ENCODE assay signal across 8 mouse cellular contexts in genomic region chr2:152398691-152399090, GRCm38 (mm10). TPM values are rescaled to one million over a fixed set of nuclear protein-coding genes. Genes with fewer than 3 reads are reported as not detected.
A peak's percentile ranks its signal among the peaks of the same experiment; 100 is the strongest.
DNase-seq lines count a peak whose midpoint lies in the region; ATAC-seq and TF ChIP-seq lines count a peak whose summit lies in the region.

No protein-coding gene starts in this region.

- H3K9ac ChIP-seq in hindbrain, embryonic 14.5 days = peak overlapping the region; percentile 96

- peaks cover 36% of the 10 kb centered on the region for H3K4me1 ChIP-seq in hindbrain, embryonic 14.5 days (replicated peaks; ENCODE audit: control insufficient read depth, insufficient read depth, low read length)

- H3K4me2 ChIP-seq in hindbrain, embryonic 14.5 days (replicated peaks) = peak overlapping the region; percentile 96

- H3K27me3 ChIP-seq in Patski = no peaks in the 10 kb centered on the region
- H3K27me3 ChIP-seq in hindbrain, embryonic 14.5 days (ENCODE audit: control insufficient read depth, insufficient read depth, low read length) = no peaks in the 10 kb centered on the region

- H3K27ac ChIP-seq in hindbrain, embryonic 14.5 days = peak overlapping the region; percentile 100

- WGBS in hindbrain, embryonic 14.5 days = under 1% methylated on average over 38 of the region's 38 CpGs

- POLR2A ChIA-PET in Patski (lab: Charles Lee) = interaction anchor here (1.0 to 1.3 kb wide), 2 partner anchors 12 to 15 kb away, joined by 3 read pairs; no protein-coding TSS in a partner anchor

- no peak for TF ChIP-seq CTCF in Patski (IDR thresholded peaks at IDR 0.05)

- H3K4me3 ChIP-seq in hindbrain, embryonic 14.5 days (replicated peaks; ENCODE audit: low read length) = peak overlapping the region; percentile 97

- ATAC-seq in Patski = peak; percentile 50
- ATAC-seq in hindbrain, embryonic 14.5 days (ENCODE audit: low FRiP score) = peak; percentile 78

- in situ Hi-C loops in Patski (cut with MboI; ENCODE audit: low pct_unique_long_range_greater_than_20kb) = no loop called here

- CTCF ChIA-PET in Patski (lab: Charles Lee) = no interaction called here

- DNase-seq in Patski (ENCODE audit: low read depth, low spot score) = no peak
- peak; percentile 93 to 94 for DNase-seq in cerebellum, postnatal 14 days
- peak; percentile 72 to 81 for DNase-seq in frontal cortex, postnatal 25 days (ENCODE audit: low spot score in 2 of 2)
- DNase-seq in hindbrain, embryonic 14.5 days (ENCODE audit: low spot score) = peak; percentile 89
- DNase-seq in layer of hippocampus, postnatal 36 days = peak; percentile 87 to 91
- DNase-seq in lung, postnatal 25 days (ENCODE audit: low spot score) = peak; percentile 93
- DNase-seq in retina, adult 2 months (ENCODE audit: low read depth, low spot score) = peak; percentile 80
- DNase-seq in thymus, postnatal 25 days = peak; percentile 79

- H3K9me3 ChIP-seq in hindbrain, embryonic 14.5 days (ENCODE audit: control insufficient read depth, low read length) = no peaks in the 10 kb centered on the region

- H3K36me3 ChIP-seq in hindbrain, embryonic 14.5 days (replicated peaks; ENCODE audit: control insufficient read depth, insufficient read depth) = no peaks in the 10 kb centered on the region; the same call in 1 of the 2 replicates

RNA-seq across cellular contexts. Expression of gene Sox12, which starts 0.8 kb away (rescaled TPM):
- polyA plus RNA-seq in Patski (2021) = 19.6 TPM
- 18.8 and 19.5 TPM in 2 replicates for polyA plus RNA-seq in hindbrain, embryonic 14.5 days (2014; fragmentation: Nextera tagmentation; extraction: Ambion mirVana)
- total RNA-seq in layer of hippocampus, postnatal 36 days (2021) = 10 to 100 TPM; 15.5 to 15.7 TPM

RNA-seq across cellular contexts. Expression of gene Zcchc3, which starts 16.1 kb away (rescaled TPM):
- 2.6 TPM for polyA plus RNA-seq in Patski (2021)
- polyA plus RNA-seq in hindbrain, embryonic 14.5 days (2014; fragmentation: Nextera tagmentation; extraction: Ambion mirVana) = 16.5 and 17.2 TPM in 2 replicates
- total RNA-seq in layer of hippocampus, postnatal 36 days (2021) = 10 to 100 TPM in 1 of 2 experiments, 1 to 10 TPM in 1; 9.3 to 10.0 TPM

RNA-seq across cellular contexts. Expression of gene 6820408C15Rik, which starts 16.7 kb away (rescaled TPM):
- 0.06 TPM for polyA plus RNA-seq in Patski (2021)
- 2.5 and 3.8 TPM in 2 replicates for polyA plus RNA-seq in hindbrain, embryonic 14.5 days (2014; fragmentation: Nextera tagmentation; extraction: Ambion mirVana)
- total RNA-seq in layer of hippocampus, postnatal 36 days (2021) = 1 to 10 TPM; 2.5 to 2.6 TPM

RNA-seq across cellular contexts. Expression of gene Nrsn2, which starts 22.3 kb away (rescaled TPM):
- polyA plus RNA-seq in Patski (2021) = not detected
- polyA plus RNA-seq in hindbrain, embryonic 14.5 days (2014; fragmentation: Nextera tagmentation; extraction: Ambion mirVana) = 48.0 and 56.9 TPM in 2 replicates
- 10 to 100 TPM; 67.2 to 85.4 TPM for total RNA-seq in layer of hippocampus, postnatal 36 days (2021)

RNA-seq across cellular contexts. Expression of gene Trib3, which starts 54.9 kb away (rescaled TPM):
- 19.6 TPM for polyA plus RNA-seq in Patski (2021)
- polyA plus RNA-seq in hindbrain, embryonic 14.5 days (2014; fragmentation: Nextera tagmentation; extraction: Ambion mirVana) = 0.95 and 1.0 TPM in 2 replicates
- under 1 TPM; 0.37 to 0.73 TPM for total RNA-seq in layer of hippocampus, postnatal 36 days (2021)
